Mouse (Mus musculus): ENCODE data around the gene Olfr1228. TPM values are rescaled to one million over a fixed set of nuclear protein-coding genes. Genes with fewer than 3 reads are reported as not detected.

Gene Olfr1228
- polyA plus RNA-seq (2014; fragmentation: Nextera tagmentation; extraction: Ambion mirVana), result not detected in 2 replicates

- H3K4me1 ChIP-seq (ENCODE audit: control insufficient read depth, insufficient read depth, low read length), result no peaks in the 10 kb centered on the region
- H3K9ac ChIP-seq (replicated peaks; ENCODE audit: low read length), result no peak within 1 kb of the TSS
- no peaks in the 10 kb centered on the region for H3K36me3 ChIP-seq (replicated peaks; ENCODE audit: control insufficient read depth, insufficient read depth, low read depth, low read length)
- no peak within 1 kb of the TSS for H3K4me2 ChIP-seq (ENCODE audit: low read depth, low read length)
- no peaks in the 10 kb centered on the region for H3K27me3 ChIP-seq (ENCODE audit: control insufficient read depth, insufficient read depth, low read length)
- H3K4me3 ChIP-seq (ENCODE audit: low read depth, low read length), result no peak within 1 kb of the TSS
- no peak for ATAC-seq (replicated peaks; ENCODE audit: insufficient number of reproducible peaks, low FRiP score, low TSS enrichment, low read depth)
- DNase-seq (ENCODE audit: low spot score), result no peak
- H3K9me3 ChIP-seq (replicated peaks; ENCODE audit: control insufficient read depth, low read length), result no peaks in the 10 kb centered on the region
- no peak within 1 kb of the TSS for H3K27ac ChIP-seq (replicated peaks; ENCODE audit: low read depth, low read length)
Measured at GRCm38 (mm10) chr2:89253962-89254361, at the start of gene Olfr1228. Gene Olfr1228 (minus strand): TSS chr2:89254062.

DNA sequence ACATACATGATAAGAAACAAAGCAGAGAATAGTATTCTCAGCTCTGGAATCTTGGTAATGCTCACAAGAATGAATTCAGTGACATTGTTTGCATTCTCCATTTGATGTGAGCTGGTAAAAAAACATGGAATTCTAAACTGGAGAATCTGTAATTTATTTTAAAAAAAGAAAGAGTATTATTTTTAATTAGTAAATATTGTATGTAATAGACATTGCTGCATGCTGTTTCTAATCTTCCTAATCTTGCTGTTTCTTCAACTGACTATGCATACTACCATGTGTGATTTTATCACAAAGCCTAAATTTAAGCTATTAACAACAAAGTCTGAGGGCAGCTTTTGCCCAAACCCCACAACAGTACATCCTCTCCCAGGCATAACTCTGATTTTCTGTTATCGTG lies 43.3 kb upstream of the Olfr1228 start, which contains the start of gene Olfr1230:
Gene Olfr1230, minus strand, starts transcription at position 101 of the 400 bp plus-strand sequence.
- Histone ChIP-seq H3K36me3 (replicated peaks; ENCODE audit: control insufficient read depth, insufficient read depth, low read depth, low read length) (no peaks in the 10 kb centered on the region), H3K4me2 (ENCODE audit: low read depth, low read length) (no peak within 1 kb of the TSS), H3K9ac (replicated peaks; ENCODE audit: low read length) (no peak within 1 kb of the TSS), H3K27ac (replicated peaks; ENCODE audit: low read depth, low read length) (no peak within 1 kb of the TSS), H3K4me3 (ENCODE audit: low read depth, low read length) (no peak within 1 kb of the TSS), H3K27me3 (ENCODE audit: control insufficient read depth, insufficient read depth, low read length) (no peaks in the 10 kb centered on the region), H3K4me1 (ENCODE audit: control insufficient read depth, insufficient read depth, low read length) (no peaks in the 10 kb centered on the region), H3K9me3 (replicated peaks; ENCODE audit: control insufficient read depth, low read length) (no peaks in the 10 kb centered on the region)
- DNase-seq (ENCODE audit: low spot score) (no peak), ATAC-seq (replicated peaks; ENCODE audit: insufficient number of reproducible peaks, low FRiP score, low TSS enrichment, low read depth) (no peak)
- whole genome bisulfite sequencing, result 91% methylated on average over 1 of the region's 1 CpGs

GRCm38 (mm10) chr2:89287914-89288313 lies 34.1 kb upstream of the Olfr1228 start, which contains the start of gene Olfr1229:
Gene Olfr1229 (minus strand): TSS chr2:89288014.
- H3K27ac ChIP-seq (replicated peaks; ENCODE audit: low read depth, low read length), result no peak within 1 kb of the TSS
- WGBS, result 88% methylated on average over 2 of the region's 2 CpGs
- no peaks in the 10 kb centered on the region for H3K36me3 ChIP-seq (replicated peaks; ENCODE audit: control insufficient read depth, insufficient read depth, low read depth, low read length)
- H3K4me2 ChIP-seq (ENCODE audit: low read depth, low read length), result no peak within 1 kb of the TSS
- no peak within 1 kb of the TSS for H3K4me3 ChIP-seq (ENCODE audit: low read depth, low read length)
- H3K9ac ChIP-seq (replicated peaks; ENCODE audit: low read length), result no peak within 1 kb of the TSS
- no peaks in the 10 kb centered on the region for H3K27me3 ChIP-seq (ENCODE audit: control insufficient read depth, insufficient read depth, low read length)
- H3K9me3 ChIP-seq (replicated peaks; ENCODE audit: control insufficient read depth, low read length), result no peaks in the 10 kb centered on the region
- ATAC-seq (replicated peaks; ENCODE audit: insufficient number of reproducible peaks, low FRiP score, low TSS enrichment, low read depth), result no peak
- H3K4me1 ChIP-seq (ENCODE audit: control insufficient read depth, insufficient read depth, low read length), result no peaks in the 10 kb centered on the region
- DNase-seq (ENCODE audit: low spot score), result no peak

DNA sequence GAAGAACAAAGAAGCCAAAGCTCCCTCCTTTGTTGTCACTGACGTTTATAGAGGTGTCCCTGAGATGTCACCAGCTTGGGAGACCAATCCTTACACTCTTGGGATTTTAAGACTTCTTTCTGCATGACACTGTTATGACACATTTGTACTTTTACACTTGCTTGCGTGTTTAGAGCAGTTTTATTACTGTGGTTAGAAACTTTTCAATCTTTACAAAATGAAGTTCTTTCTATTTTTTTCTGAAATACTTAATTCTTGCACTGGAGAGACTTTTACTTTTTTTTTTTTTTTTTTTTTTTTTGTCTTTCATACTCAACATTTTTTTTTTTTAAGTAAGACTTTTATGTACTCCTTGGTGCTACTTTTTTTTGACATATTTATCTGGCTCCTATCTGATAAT lies 53.9 kb downstream of the Olfr1228 start, which contains the start of gene Olfr1226:
Gene Olfr1226, minus strand, starts transcription at position 101 of the 400 bp plus-strand sequence.
- DNase-seq (ENCODE audit: low spot score), result no peak
- Histone ChIP-seq H3K27me3 (ENCODE audit: control insufficient read depth, insufficient read depth, low read length) (no peaks in the 10 kb centered on the region), H3K9me3 (replicated peaks; ENCODE audit: control insufficient read depth, low read length) (no peaks in the 10 kb centered on the region), H3K27ac (replicated peaks; ENCODE audit: low read depth, low read length) (no peak within 1 kb of the TSS), H3K9ac (replicated peaks; ENCODE audit: low read length) (no peak within 1 kb of the TSS), H3K4me3 (ENCODE audit: low read depth, low read length) (no peak within 1 kb of the TSS), H3K36me3 (replicated peaks; ENCODE audit: control insufficient read depth, insufficient read depth, low read depth, low read length) (no peaks in the 10 kb centered on the region), H3K4me2 (ENCODE audit: low read depth, low read length) (no peak within 1 kb of the TSS), H3K4me1 (ENCODE audit: control insufficient read depth, insufficient read depth, low read length) (no peaks in the 10 kb centered on the region)
- ATAC-seq (replicated peaks; ENCODE audit: insufficient number of reproducible peaks, low FRiP score, low TSS enrichment, low read depth), result no peak
- 67% methylated on average over 2 of the region's 2 CpGs for WGBS

Other genes starting within 250 kb of the Olfr1228 start
- not detected in 2 replicates for gene Olfr1215, start 247.1 kb downstream of the Olfr1228 start, polyA plus RNA-seq (2014; fragmentation: Nextera tagmentation; extraction: Ambion mirVana)
- gene Olfr1216, start 235.7 kb downstream of the Olfr1228 start, polyA plus RNA-seq (2014; fragmentation: Nextera tagmentation; extraction: Ambion mirVana), result not detected in 2 replicates
- not detected in 2 replicates for gene Olfr1217, start 222.0 kb downstream of the Olfr1228 start, polyA plus RNA-seq (2014; fragmentation: Nextera tagmentation; extraction: Ambion mirVana)
- gene Olfr1218, start 192.9 kb downstream of the Olfr1228 start, polyA plus RNA-seq (2014; fragmentation: Nextera tagmentation; extraction: Ambion mirVana), result not detected in 2 replicates
- gene Olfr1219, start 170.5 kb downstream of the Olfr1228 start, polyA plus RNA-seq (2014; fragmentation: Nextera tagmentation; extraction: Ambion mirVana), result not detected in 2 replicates
- not detected in 2 replicates for gene Olfr1220, start 147.2 kb downstream of the Olfr1228 start, polyA plus RNA-seq (2014; fragmentation: Nextera tagmentation; extraction: Ambion mirVana)
- gene Olfr1221, start 136.8 kb downstream of the Olfr1228 start, polyA plus RNA-seq (2014; fragmentation: Nextera tagmentation; extraction: Ambion mirVana), result not detected in 2 replicates
- gene Olfr1222, start 121.0 kb downstream of the Olfr1228 start, polyA plus RNA-seq (2014; fragmentation: Nextera tagmentation; extraction: Ambion mirVana), result not detected in 2 replicates
- gene Olfr1223, start 102.5 kb downstream of the Olfr1228 start, polyA plus RNA-seq (2014; fragmentation: Nextera tagmentation; extraction: Ambion mirVana), result not detected in 2 replicates
- gene Olfr1224-ps1, start 90.0 kb downstream of the Olfr1228 start, polyA plus RNA-seq (2014; fragmentation: Nextera tagmentation; extraction: Ambion mirVana), result not detected in 2 replicates
- gene Olfr1225, start 79.4 kb downstream of the Olfr1228 start, polyA plus RNA-seq (2014; fragmentation: Nextera tagmentation; extraction: Ambion mirVana), result not detected in 2 replicates
- gene Olfr1226, start 54.0 kb downstream of the Olfr1228 start, polyA plus RNA-seq (2014; fragmentation: Nextera tagmentation; extraction: Ambion mirVana), result not detected in 2 replicates
- gene Olfr1229, start 34.0 kb upstream of the Olfr1228 start, polyA plus RNA-seq (2014; fragmentation: Nextera tagmentation; extraction: Ambion mirVana), result not detected in 2 replicates
- not detected in 2 replicates for gene Olfr1230, start 43.2 kb upstream of the Olfr1228 start, polyA plus RNA-seq (2014; fragmentation: Nextera tagmentation; extraction: Ambion mirVana)
- not detected in 2 replicates for gene Olfr1231, start 53.0 kb upstream of the Olfr1228 start, polyA plus RNA-seq (2014; fragmentation: Nextera tagmentation; extraction: Ambion mirVana)
- not detected in 2 replicates for gene Olfr1232, start 75.6 kb upstream of the Olfr1228 start, polyA plus RNA-seq (2014; fragmentation: Nextera tagmentation; extraction: Ambion mirVana)
- gene Olfr1233, start 88.3 kb upstream of the Olfr1228 start, polyA plus RNA-seq (2014; fragmentation: Nextera tagmentation; extraction: Ambion mirVana), result not detected in 2 replicates
- gene Olfr1234, start 110.8 kb upstream of the Olfr1228 start, polyA plus RNA-seq (2014; fragmentation: Nextera tagmentation; extraction: Ambion mirVana), result not detected in 2 replicates
- not detected in 2 replicates for gene Olfr1238, start 155.6 kb upstream of the Olfr1228 start, polyA plus RNA-seq (2014; fragmentation: Nextera tagmentation; extraction: Ambion mirVana)
- not detected in 2 replicates for gene Olfr1239, start 166.3 kb upstream of the Olfr1228 start, polyA plus RNA-seq (2014; fragmentation: Nextera tagmentation; extraction: Ambion mirVana)
- not detected in 2 replicates for gene Olfr1240, start 188.9 kb upstream of the Olfr1228 start, polyA plus RNA-seq (2014; fragmentation: Nextera tagmentation; extraction: Ambion mirVana)
- gene Olfr1241, start 233.1 kb upstream of the Olfr1228 start, polyA plus RNA-seq (2014; fragmentation: Nextera tagmentation; extraction: Ambion mirVana), result not detected in 2 replicates
- gene Olfr1242, start 244.3 kb upstream of the Olfr1228 start, polyA plus RNA-seq (2014; fragmentation: Nextera tagmentation; extraction: Ambion mirVana), result not detected in 2 replicates